In the genomic region with DNA sequence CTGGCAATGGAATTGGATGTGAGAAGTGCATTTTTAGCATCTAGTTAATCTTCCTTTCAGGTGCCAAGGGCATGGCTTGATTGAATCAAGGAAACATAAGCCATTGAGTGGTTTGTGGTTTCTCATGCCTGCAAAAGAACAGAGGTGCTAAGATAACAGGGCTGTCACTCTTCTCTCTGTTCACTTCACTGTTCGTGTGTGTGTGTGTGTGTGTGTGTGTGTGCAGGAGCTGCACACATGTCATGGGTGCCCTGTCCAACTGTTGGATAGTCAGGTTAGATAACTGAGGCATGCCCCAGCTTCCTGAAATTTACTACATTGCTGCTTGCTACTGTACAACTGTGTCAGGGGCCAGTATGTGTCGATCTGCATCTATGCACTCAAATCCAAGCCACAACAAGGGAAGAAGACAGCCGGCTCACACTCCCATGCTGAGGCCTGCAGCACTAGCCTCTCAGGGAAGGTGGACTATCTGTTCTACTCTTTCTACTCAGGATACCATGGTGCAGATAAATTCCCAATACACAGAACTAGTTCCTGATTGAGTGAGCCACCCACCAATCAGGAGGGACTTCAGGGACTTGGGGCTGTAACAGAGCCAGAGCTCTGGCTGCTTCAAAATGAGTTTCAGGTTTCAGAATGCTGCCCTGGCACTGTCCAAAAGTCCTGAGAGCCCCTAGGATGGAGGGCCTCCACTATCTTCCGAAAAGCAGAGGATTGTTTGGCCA, we compare ENCODE assay signal across 15 mouse cellular contexts.
DNase-seq lines count a peak whose midpoint lies in the region; ATAC-seq lines count a peak whose summit lies in the region.
"Had no signal": no experiment of that assay in that cellular context is flagged by ENCODE, and none has a peak within 500 bp of the region (broad histone marks: within the 10 kb centered on the region; RNA-seq: fewer than 3 reads in every experiment).

No protein-coding gene starts in this region.

- H3K4me2 ChIP-seq in heart, embryonic 16.5 days (ENCODE audit: low read depth, low read length): peak overlapping the region; percentile 1; the same call in 1 of the 2 replicates
- no peak overlapping the region for H3K4me2 ChIP-seq in forebrain, embryonic 12.5 days

- H3K27me3 ChIP-seq in heart, embryonic 16.5 days (ENCODE audit: control insufficient read depth, insufficient read depth, low read length): no peaks in the 10 kb centered on the region
- H3K27me3 ChIP-seq in forebrain, embryonic 12.5 days: no peaks in the 10 kb centered on the region

- DNase-seq in heart, adult 18-20 months: no peak
- peak; percentile 1 for DNase-seq in 416B (ENCODE audit: low read depth)
- DNase-seq in T-cell, adult 2 months (ENCODE audit: low spot score): peak; percentile 57
- no peak for DNase-seq in right cerebral cortex, postnatal 4 days
- DNase-seq: cerebellum, postnatal 36 days; kidney, postnatal 4 days; left cerebral cortex, postnatal 4 days; lung, adult 18-20 months; midbrain, embryonic 14.5 days had no signal

- no peak overlapping the region for H3K4me3 ChIP-seq in heart, embryonic 16.5 days (ENCODE audit: low read length)
- no peak overlapping the region for H3K4me3 ChIP-seq in forebrain, embryonic 12.5 days (replicated peaks)

- H3K27ac ChIP-seq in heart, embryonic 16.5 days (ENCODE audit: low read length): peak overlapping the region; percentile 61
- H3K27ac ChIP-seq in forebrain, embryonic 12.5 days: no peak overlapping the region

- H3K4me1 ChIP-seq in heart, embryonic 16.5 days (ENCODE audit: control insufficient read depth, insufficient read depth, low read length): peaks cover 22% of the 10 kb centered on the region
- H3K4me1 ChIP-seq in forebrain, embryonic 12.5 days: peaks cover 6% of the 10 kb centered on the region; the same call in 1 of the 2 replicates

- H3K9me3 ChIP-seq in heart, embryonic 16.5 days (replicated peaks; ENCODE audit: control insufficient read depth, low read length): no peaks in the 10 kb centered on the region
- H3K9me3 ChIP-seq in forebrain, embryonic 12.5 days: no peaks in the 10 kb centered on the region
- H3K9me3 ChIP-seq: G1E had no signal

- 32% methylated on average over 4 of the region's 4 CpGs for WGBS in heart, embryonic 16.5 days
- 84% methylated on average over 4 of the region's 4 CpGs for WGBS in forebrain, embryonic 12.5 days

- no peaks in the 10 kb centered on the region for H3K36me3 ChIP-seq in heart, embryonic 16.5 days (ENCODE audit: control insufficient read depth, insufficient read depth)
- no peaks in the 10 kb centered on the region for H3K36me3 ChIP-seq in forebrain, embryonic 12.5 days (replicated peaks)
- H3K36me3 ChIP-seq: G1E had no signal

- H3K9ac ChIP-seq in heart, embryonic 16.5 days (ENCODE audit: low read length): no peak overlapping the region; the same call in 1 of the 2 replicates
- H3K9ac ChIP-seq in forebrain, embryonic 12.5 days: no peak overlapping the region

- ATAC-seq in heart, embryonic 16.5 days (replicated peaks; ENCODE audit: extremely low read depth, insufficient read depth, low FRiP score): peak; percentile 43
- ATAC-seq in megakaryocyte, adult 5-6 weeks (ENCODE audit: poor library complexity, severe bottlenecking): peak; percentile 49; the same call in 1 of the 2 replicates
- ATAC-seq in forebrain, embryonic 12.5 days (ENCODE audit: low FRiP score): no peak
- ATAC-seq: forebrain, embryonic 14.5 days; inflammation-experienced regulatory T-cells, adult 6 months had no signal

Comparison
In these comparisons a context has a peak if more than half of its experiments do, and no peak if none do; other contexts are left out.
1. DNase-seq: peak in 416B (single experiment) and T-cell, adult 2 months (single experiment); none in heart, adult 18-20 months (0 of 2) and right cerebral cortex, postnatal 4 days (single experiment).